Mouse (Mus musculus) layer of hippocampus, postnatal 25 days (tissue): ENCODE data around the gene Trim37. TPM values are rescaled to one million over a fixed set of nuclear protein-coding genes. Genes with fewer than 3 reads are reported as not detected.

ENCODE experiments used
- DNase-seq, 2 experiments: peaks; one replicate each; pipeline ENCODE4 v3.0.0; 2022; ENCODE audit warnings: mixed read lengths in 2 of 2, low spot score in 1 of 2; ENCODE audit errors: extremely low spot score in 1 of 2
- total RNA-seq, 2 experiments: library from RNA; stranded (reverse); gene quantifications; 2 replicates each; pipeline ENCODE4 v1.2.3; 2021

Trim37 gene
- total RNA-seq, result 100 to 1,000 TPM; 189 to 204 TPM

GRCm38 (mm10) chr11:87126824-87127816, at the start of gene Trim37:
Gene Trim37 (plus strand): TSS chr11:87127077.
- peak; percentile 71 to 77 for DNase-seq

- no peak for DNase-seq
These were observed 43.2 kb upstream of the Trim37 start for GRCm38 (mm10) chr11:87083712-87084111.

- DNase-seq, result no peak
These were observed 41.4 kb upstream of the Trim37 start for GRCm38 (mm10) chr11:87085461-87085860.

GRCm38 (mm10) chr11:87086290-87086984, 40.4 kb upstream of the Trim37 start, which contains the start of gene Smg8:
Gene Smg8 (minus strand): TSS chr11:87086774.
- peak; percentile 61 to 70 for DNase-seq

GRCm38 (mm10) chr11:87087142-87087541, 39.7 kb upstream of the Trim37 start:
- DNase-seq, result no peak

GRCm38 (mm10) chr11:87108409-87108754, 18.5 kb upstream of the Trim37 start, which contains the start of gene Prr11:
Gene Prr11 (minus strand): TSS chr11:87108708.
- no peak for DNase-seq

- DNase-seq, result peak; percentile 79 to 84
These were observed 17.9 kb upstream of the Trim37 start, which contains the start of gene Ska2 for GRCm38 (mm10) chr11:87108755-87109518. Gene Ska2 (plus strand): TSS chr11:87109234.

- DNase-seq, result peak in 1 of 2 experiments; percentile 12
These were observed 17.2 kb upstream of the Trim37 start for GRCm38 (mm10) chr11:87109519-87110171.

- no peak for DNase-seq
These were observed 16.5 kb upstream of the Trim37 start for GRCm38 (mm10) chr11:87110172-87110909.

- no peak for DNase-seq
These were observed 5.0 kb upstream of the Trim37 start for GRCm38 (mm10) chr11:87121864-87122263.

- DNase-seq, result no peak
These were observed 1.3 kb upstream of the Trim37 start for GRCm38 (mm10) chr11:87125562-87125961.

- no peak for DNase-seq
These were observed 525 bp upstream of the Trim37 start for GRCm38 (mm10) chr11:87126281-87126823.

- DNase-seq, result no peak
These were observed 9.4 kb downstream of the Trim37 start for GRCm38 (mm10) chr11:87136233-87136632.

GRCm38 (mm10) chr11:87158012-87158411, 31.1 kb downstream of the Trim37 start:
- DNase-seq, result no peak

GRCm38 (mm10) chr11:87162687-87163086, 35.8 kb downstream of the Trim37 start:
- DNase-seq, result no peak

- DNase-seq, result no peak
These were observed 36.9 kb downstream of the Trim37 start for GRCm38 (mm10) chr11:87163751-87164150.

- no peak for DNase-seq
These were observed 46.7 kb downstream of the Trim37 start for GRCm38 (mm10) chr11:87173625-87174024.

GRCm38 (mm10) chr11:87175031-87175430, 48.2 kb downstream of the Trim37 start:
- no peak for DNase-seq

GRCm38 (mm10) chr11:87212313-87212712, 85.4 kb downstream of the Trim37 start:
- DNase-seq, result no peak
